Mouse (Mus musculus): ENCODE results near the gene Braf.

GRCm38 (mm10) chr6:39724866-39725711, at the start of gene Braf:
- TF ChIP-seq CTCF (conservative IDR thresholded peaks at IDR 0.05; ENCODE audit: low read length), result no peak
- TF ChIP-seq NANOG (IDR thresholded peaks at IDR 0.05; ENCODE audit: borderline replicate concordance, low read length), result no peak
- TF ChIP-seq POU5F1 (IDR thresholded peaks at IDR 0.05; ENCODE audit: borderline replicate concordance, low read length), result no peak
